Mouse (Mus musculus) bone marrow, adult 2 months (tissue): ENCODE measurements around the gene Pafah1b2. TPM values are rescaled to one million over a fixed set of nuclear protein-coding genes. Genes with fewer than 3 reads are reported as not detected.

Source experiments
- H3K27ac ChIP-seq: fragments of 200-500 bp; 2 replicates; pipeline ENCODE4 v1.5.1; 2012; ENCODE audit warnings: low read depth, mild to moderate bottlenecking, control low read depth, inconsistent platforms, low read length; ENCODE audit not compliant: control insufficient read depth, poor library complexity, insufficient read depth
- H3K4me1 ChIP-seq: fragments of 200-500 bp; 2 replicates; pipeline ENCODE4 v1.6.1; 2011; ENCODE audit warnings: low read length; ENCODE audit not compliant: control insufficient read depth, insufficient read depth
- H3K4me3 ChIP-seq: fragments of 200-500 bp; replicated peaks from 2 replicates; pipeline ENCODE3; 2011; ENCODE audit warnings: mild to moderate bottlenecking, low read depth, low read length, control low read depth; ENCODE audit not compliant: control insufficient read depth
- CTCF ChIP-seq: fragments of 200-500 bp; IDR thresholded peaks from 2 replicates; pipeline ENCODE4 v1.5.1; 2011; ENCODE audit warnings: low read length, control low read depth; ENCODE audit not compliant: control insufficient read depth, insufficient read depth
- POLR2A ChIP-seq: fragments of 200-500 bp; IDR thresholded peaks from 2 replicates; pipeline ENCODE4 v1.6.1; 2011; ENCODE audit warnings: low read depth, mild to moderate bottlenecking, control low read depth, low read length, borderline replicate concordance; ENCODE audit not compliant: control insufficient read depth
- WGBS: fragments of 180-500 bp; shearing (Covaris S2); methylation state at CpG from one replicate; pipeline ENCODE4 v1.1.7; 2018; 5-methylcytosine and 5-hydroxymethylcytosine counted together
- polyA plus RNA-seq: library from polyadenylated mRNA; stranded (reverse); fragments of >200 nt; gene quantifications from 2 replicates; pipeline ENCODE4 v1.2.4, GENCODE M21; 2011; ENCODE audit warnings: low replicate concordance; ENCODE audit not compliant: missing spikeins, insufficient read depth, insufficient read length

Gene Pafah1b2
- polyA plus RNA-seq, 1 experiment: 14.6 TPM

DNA sequence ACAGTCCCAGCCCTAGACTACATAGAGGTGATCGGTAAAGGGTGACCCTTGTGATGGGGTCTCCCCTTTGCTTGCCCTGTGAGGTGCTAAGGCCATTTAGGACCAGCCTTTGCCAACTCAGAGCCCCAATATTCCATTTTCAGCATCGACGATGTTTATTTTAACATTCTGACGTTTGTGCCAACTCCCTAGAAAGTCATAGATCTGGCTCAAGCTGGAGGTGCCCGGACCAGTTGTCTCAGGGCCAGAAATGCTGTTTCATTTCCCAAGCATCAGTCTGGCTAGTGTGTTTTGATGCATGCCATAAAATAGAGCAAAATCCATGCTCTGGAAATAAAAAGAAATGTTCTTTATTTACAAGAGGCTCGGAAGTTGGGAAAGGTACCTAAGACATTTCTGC lies 5.8 kb upstream of the Pafah1b2 start:
- H3K27ac ChIP-seq: no peak overlapping the region
- no peak overlapping the region for H3K4me3 ChIP-seq
- WGBS: 91% methylated on average over 6 of the region's 6 CpGs
- TF ChIP-seq POLR2A (no peak), CTCF (no peak)
- no peaks in the 10 kb centered on the region; the same call in 1 of the 2 replicates for H3K4me1 ChIP-seq

DNA sequence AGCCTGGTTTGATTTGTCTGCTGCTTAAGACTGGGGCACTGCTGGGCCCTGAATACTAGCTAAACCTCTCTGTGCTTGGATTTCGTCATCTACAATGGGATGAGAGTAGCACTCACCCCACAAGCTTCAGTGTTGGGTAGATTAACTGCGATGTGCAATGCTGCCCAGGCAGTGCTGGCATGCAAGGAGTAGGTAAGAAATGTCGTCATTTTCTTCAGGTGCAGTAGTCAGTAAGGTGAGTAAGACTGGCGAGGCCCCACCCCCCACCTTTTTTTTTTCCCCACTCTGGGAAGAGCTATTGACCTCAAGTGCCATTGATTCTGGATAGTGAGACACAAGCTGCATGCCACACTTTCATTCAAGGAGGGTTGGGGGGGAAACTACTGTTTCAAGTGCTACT lies 3.9 kb upstream of the Pafah1b2 start:
- Histone ChIP-seq H3K4me1 (peaks cover 2% of the 10 kb centered on the region; the same call in 1 of the 2 replicates), H3K27ac (no peak overlapping the region), H3K4me3 (no peak overlapping the region)
- TF ChIP-seq POLR2A (no peak), CTCF (no peak)
- WGBS: 74% methylated on average over 4 of the region's 4 CpGs

DNA sequence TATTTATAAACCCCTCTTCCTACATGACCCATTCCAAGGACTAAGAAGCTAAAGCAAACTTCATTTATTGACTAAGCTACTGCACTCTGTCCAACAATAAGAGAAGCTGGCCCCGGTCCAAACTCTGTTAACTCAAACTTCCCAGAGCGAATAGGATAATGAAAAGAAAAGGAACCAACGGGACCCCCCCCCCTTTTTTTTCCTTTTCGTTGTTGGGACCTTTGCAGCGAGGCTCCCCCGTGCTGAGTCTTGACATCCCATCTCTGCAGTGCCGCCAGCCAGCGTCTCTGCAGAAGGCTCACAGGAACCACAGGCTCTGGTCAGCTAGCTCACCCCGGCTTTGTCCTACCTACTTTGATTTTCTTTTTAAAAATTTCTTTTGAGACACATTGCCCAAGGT lies 3.3 kb upstream of the Pafah1b2 start:
- Histone ChIP-seq H3K4me1 (peaks cover 2% of the 10 kb centered on the region; the same call in 1 of the 2 replicates), H3K4me3 (no peak overlapping the region), H3K27ac (no peak overlapping the region)
- TF ChIP-seq CTCF (no peak), POLR2A (no peak)
- WGBS: 51% methylated on average over 9 of the region's 9 CpGs

DNA sequence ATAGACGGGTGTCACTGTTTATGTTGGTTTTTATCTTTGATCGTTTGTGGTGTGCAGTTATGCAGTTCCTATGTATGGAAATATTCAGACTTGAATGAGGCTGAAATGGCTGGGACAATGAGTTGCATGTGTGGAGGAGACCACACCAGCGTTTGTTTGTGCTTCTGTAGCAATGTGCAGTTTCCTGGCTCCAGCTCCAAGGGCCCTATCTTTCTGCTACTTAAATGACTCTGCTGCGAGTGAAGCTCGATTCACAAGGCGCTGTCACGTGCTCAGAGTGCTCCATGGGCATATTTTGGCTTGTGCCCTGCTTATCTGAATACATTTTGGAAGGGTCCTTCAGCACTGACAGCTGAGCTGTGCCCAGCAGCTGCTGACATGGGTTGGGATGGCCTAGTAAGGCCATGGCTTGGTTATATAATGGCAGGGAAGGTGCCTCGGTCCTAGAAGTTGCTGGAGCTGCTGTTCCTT lies 2.6 kb upstream of the Pafah1b2 start:
- WGBS: 19% methylated on average over 8 of the region's 8 CpGs
- Histone ChIP-seq H3K27ac (no peak overlapping the region), H3K4me1 (peaks cover 2% of the 10 kb centered on the region; the same call in 1 of the 2 replicates), H3K4me3 (no peak overlapping the region)
- TF ChIP-seq CTCF: no peak
- TF ChIP-seq POLR2A: no peak

DNA sequence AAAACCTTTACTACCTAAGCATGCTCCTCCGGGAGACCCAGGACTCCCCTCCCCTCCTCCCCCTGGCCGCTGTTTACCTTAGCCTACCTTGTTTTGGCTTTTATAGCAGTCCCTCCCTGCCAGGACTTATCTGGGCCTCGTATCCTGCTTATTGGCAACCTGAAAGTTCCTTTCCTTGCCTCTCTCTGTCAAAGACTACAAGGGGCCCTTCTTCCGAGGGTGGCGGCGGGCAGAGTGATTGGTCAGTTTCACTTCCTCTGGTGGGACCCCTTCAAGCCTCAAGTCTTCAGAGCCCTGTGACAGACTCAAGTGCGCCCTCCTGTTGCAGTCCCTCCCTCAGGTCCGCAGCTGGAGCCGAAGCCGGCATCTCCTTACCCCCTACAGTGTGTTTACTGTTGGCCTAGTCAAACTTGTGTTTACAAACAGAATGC lies 1.8 kb upstream of the Pafah1b2 start:
- TF ChIP-seq CTCF (peak; percentile 42; the same call in 1 of the 2 replicates), POLR2A (no peak)
- WGBS: 2% methylated on average over 10 of the region's 10 CpGs
- peak overlapping the region; percentile 69 for H3K27ac ChIP-seq
- peak overlapping the region; percentile 60 for H3K4me3 ChIP-seq
- H3K4me1 ChIP-seq: peaks cover 2% of the 10 kb centered on the region; the same call in 1 of the 2 replicates

DNA sequence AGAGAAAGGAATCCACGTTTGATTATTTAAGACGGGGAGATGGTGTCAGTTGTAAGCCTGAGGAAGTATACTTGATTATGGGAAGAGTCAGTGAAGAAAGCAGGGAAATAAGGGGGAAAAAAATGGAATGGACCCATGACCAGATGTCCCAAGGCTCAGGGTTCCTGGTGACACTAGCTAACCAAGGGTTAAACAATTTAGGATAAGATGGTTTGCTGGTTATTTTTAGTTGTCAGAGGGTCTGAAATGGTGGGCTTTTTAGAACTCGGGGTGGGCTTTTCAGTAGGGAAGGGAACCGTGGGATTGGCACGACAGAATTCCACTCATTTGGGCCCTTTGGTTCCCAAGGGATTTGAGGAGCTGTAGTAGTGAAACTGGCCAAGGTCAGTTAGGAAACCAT lies 1.1 kb upstream of the Pafah1b2 start:
- H3K4me1 ChIP-seq: peaks cover 2% of the 10 kb centered on the region; the same call in 1 of the 2 replicates
- peak overlapping the region; percentile 98 for H3K4me3 ChIP-seq
- TF ChIP-seq CTCF (no peak), POLR2A (no peak)
- peak overlapping the region; percentile 64 for H3K27ac ChIP-seq
- WGBS: 2% methylated on average over 5 of the region's 5 CpGs

DNA sequence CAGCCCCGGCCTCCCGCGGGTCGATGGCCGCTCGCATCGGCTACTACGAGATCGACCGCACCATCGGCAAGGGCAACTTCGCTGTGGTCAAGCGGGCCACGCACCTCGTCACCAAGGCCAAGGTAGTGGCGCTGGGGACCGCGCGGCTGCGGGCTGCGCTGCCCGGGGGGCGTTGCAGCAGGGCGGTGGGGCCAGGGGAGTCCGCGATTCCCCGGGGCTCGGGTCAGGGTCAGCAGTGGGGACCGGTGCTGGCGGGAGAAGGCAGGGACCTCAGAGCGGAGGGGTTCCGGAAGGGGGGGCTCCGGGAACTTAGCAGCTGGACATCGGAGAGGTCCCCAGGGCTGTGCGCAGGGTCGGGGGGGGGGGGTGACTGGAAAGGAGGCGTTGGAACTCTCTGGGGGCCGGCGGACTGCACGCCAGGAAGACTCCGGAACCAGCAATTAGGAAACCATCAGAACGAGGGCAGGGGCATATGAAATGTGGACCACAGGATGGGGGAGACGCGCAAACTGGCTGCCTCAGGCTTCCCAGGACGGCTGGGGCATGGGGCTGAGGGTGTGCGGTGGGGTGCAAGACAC lies 608 bp upstream of the Pafah1b2 start:
- peaks cover 2% of the 10 kb centered on the region; the same call in 1 of the 2 replicates for H3K4me1 ChIP-seq
- under 1% methylated on average over 46 of the region's 46 CpGs for WGBS
- H3K4me3 ChIP-seq: peak overlapping the region; percentile 98
- no peak for TF ChIP-seq POLR2A
- no peak for TF ChIP-seq CTCF
- peak overlapping the region; percentile 92 for H3K27ac ChIP-seq

DNA sequence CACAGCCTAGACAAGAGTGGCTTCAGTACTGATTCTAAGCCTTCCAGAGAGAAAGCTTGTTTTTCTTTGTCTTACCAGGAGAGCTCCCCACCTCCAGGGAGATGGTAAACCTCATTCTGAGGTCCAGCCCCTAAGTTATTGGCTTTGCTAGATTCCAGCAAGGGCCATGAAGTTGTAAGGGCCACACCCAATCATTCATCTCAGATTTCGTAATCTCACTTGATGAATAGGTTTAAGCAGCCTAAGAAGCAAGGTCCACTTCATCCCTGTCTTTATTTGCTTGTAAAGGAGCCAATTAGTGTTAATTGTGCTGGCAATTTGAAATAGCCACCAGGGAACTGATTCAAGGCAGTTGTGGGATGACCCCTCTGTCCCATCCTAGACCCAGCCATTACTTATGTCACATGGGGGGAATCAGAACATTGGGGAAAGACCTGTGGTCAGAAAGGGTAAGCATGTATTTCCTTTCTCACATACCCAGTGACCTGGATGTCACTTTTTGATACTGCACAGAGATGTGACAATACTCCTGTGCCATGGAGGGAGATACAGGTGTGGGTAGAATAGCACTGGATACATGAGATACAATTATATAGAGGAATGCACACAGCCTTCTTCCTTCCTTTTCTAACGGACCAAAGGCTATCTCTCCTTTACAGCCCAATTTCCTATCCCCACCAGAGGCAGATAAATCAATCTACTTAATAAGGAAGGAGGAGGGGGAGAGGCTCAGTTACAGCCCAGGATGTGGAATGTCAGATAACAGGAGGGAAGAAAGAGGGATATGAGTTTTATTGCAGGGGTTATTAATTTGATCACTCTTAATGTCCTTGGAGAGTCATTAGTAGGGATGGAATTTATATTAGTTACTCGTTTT lies 1.2 kb downstream of the Pafah1b2 start:
- Histone ChIP-seq H3K27ac (no peak overlapping the region), H3K4me3 (no peak overlapping the region), H3K4me1 (peaks cover 2% of the 10 kb centered on the region; the same call in 1 of the 2 replicates)
- no peak for TF ChIP-seq CTCF
- no peak for TF ChIP-seq POLR2A
- 33% methylated on average over 3 of the region's 3 CpGs for WGBS

DNA sequence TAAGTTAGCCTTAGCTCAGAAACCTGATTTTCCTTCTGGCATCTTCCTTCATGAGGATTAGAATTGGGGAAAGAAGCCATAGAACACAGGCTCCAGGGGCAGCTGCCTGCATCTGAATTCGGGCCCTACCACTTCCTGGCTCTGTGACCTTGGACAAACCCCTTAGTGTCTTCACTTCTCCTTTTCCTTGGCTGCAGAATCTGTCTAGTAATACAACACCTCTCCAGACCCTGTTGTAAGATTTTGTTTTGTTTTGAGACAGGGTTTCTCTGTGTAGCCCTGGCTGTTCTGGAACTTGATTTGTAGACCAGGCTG lies 2.9 kb downstream of the Pafah1b2 start:
- H3K4me3 ChIP-seq: no peak overlapping the region
- TF ChIP-seq CTCF: no peak
- no peak for TF ChIP-seq POLR2A
- peaks cover 2% of the 10 kb centered on the region; the same call in 1 of the 2 replicates for H3K4me1 ChIP-seq
- WGBS: 7% methylated on average over 1 of the region's 1 CpGs
- H3K27ac ChIP-seq: no peak overlapping the region
